ENCODE assay signal across 23 mouse cellular contexts in genomic region chr5:65425251-65425650, GRCm38 (mm10). TPM values are rescaled to one million over a fixed set of nuclear protein-coding genes. Genes with fewer than 3 reads are reported as not detected.
DNase-seq lines count a peak whose midpoint lies in the region; ATAC-seq and TF ChIP-seq lines count a peak whose summit lies in the region.
"Had no signal": no experiment of that assay in that cellular context is flagged by ENCODE, and none has a peak within 500 bp of the region (broad histone marks: within the 10 kb centered on the region; RNA-seq: fewer than 3 reads in every experiment).

No protein-coding gene starts in this region.

- no peak overlapping the region for H3K4me3 ChIP-seq in intestine, postnatal 0 days (ENCODE audit: low read depth, low read length)
- no peak overlapping the region for H3K4me3 ChIP-seq in intestine, embryonic 15.5 days (replicated peaks)
- H3K4me3 ChIP-seq in stomach, postnatal 0 days (ENCODE audit: low read depth, low read length), result no peak overlapping the region
- H3K4me3 ChIP-seq: embryonic facial prominence, embryonic 10.5 days; embryonic facial prominence, embryonic 12.5 days; forebrain, embryonic 13.5 days; forebrain, embryonic 15.5 days had no signal

- ATAC-seq in intestine, postnatal 0 days, result no peak
- no peak for ATAC-seq in intestine, embryonic 15.5 days
- ATAC-seq in stomach, postnatal 0 days (ENCODE audit: low FRiP score, low TSS enrichment), result peak; percentile 25
- ATAC-seq: activated CD4-positive, CD25-positive, alpha-beta regulatory T cell, adult 4 months; CD4-positive, CD25-positive, alpha-beta regulatory T cell, adult 4 months; forebrain, embryonic 13.5 days; forebrain, embryonic 15.5 days; Patski had no signal

- H3K9ac ChIP-seq in intestine, postnatal 0 days (ENCODE audit: low read depth, low read length), result no peak overlapping the region
- no peak overlapping the region for H3K9ac ChIP-seq in intestine, embryonic 15.5 days
- H3K9ac ChIP-seq in stomach, postnatal 0 days (ENCODE audit: low read length), result no peak overlapping the region
- H3K9ac ChIP-seq: embryonic facial prominence, embryonic 12.5 days; forebrain, embryonic 13.5 days; forebrain, embryonic 15.5 days had no signal

- peaks cover 33% of the 10 kb centered on the region for H3K36me3 ChIP-seq in intestine, postnatal 0 days (ENCODE audit: control insufficient read depth, insufficient read depth)
- H3K36me3 ChIP-seq in intestine, embryonic 15.5 days, result peaks cover 12% of the 10 kb centered on the region
- peaks cover 12% of the 10 kb centered on the region; the same call in 1 of the 2 replicates for H3K36me3 ChIP-seq in stomach, postnatal 0 days (ENCODE audit: control insufficient read depth, insufficient read depth, low read length)

- H3K4me1 ChIP-seq in intestine, postnatal 0 days (replicated peaks; ENCODE audit: control insufficient read depth, insufficient read depth, low read length), result no peaks in the 10 kb centered on the region
- peaks cover 6% of the 10 kb centered on the region; the same call in 1 of the 2 replicates for H3K4me1 ChIP-seq in intestine, embryonic 15.5 days (replicated peaks)
- H3K4me1 ChIP-seq in stomach, postnatal 0 days (replicated peaks; ENCODE audit: control insufficient read depth, insufficient read depth), result no peaks in the 10 kb centered on the region; the same call in 1 of the 2 replicates
- H3K4me1 ChIP-seq: embryonic facial prominence, embryonic 12.5 days; forebrain, embryonic 13.5 days; forebrain, embryonic 15.5 days had no signal

- 54% methylated on average over 5 of the region's 5 CpGs for WGBS in intestine, postnatal 0 days
- WGBS in intestine, embryonic 15.5 days, result 77% methylated on average over 5 of the region's 5 CpGs
- 64% methylated on average over 5 of the region's 5 CpGs for WGBS in stomach, postnatal 0 days

- no peaks in the 10 kb centered on the region for H3K27me3 ChIP-seq in intestine, postnatal 0 days (replicated peaks; ENCODE audit: control insufficient read depth, insufficient read depth, low read length)
- H3K27me3 ChIP-seq in intestine, embryonic 15.5 days (replicated peaks), result no peaks in the 10 kb centered on the region
- no peaks in the 10 kb centered on the region for H3K27me3 ChIP-seq in stomach, postnatal 0 days (ENCODE audit: control insufficient read depth, insufficient read depth, low read length)
- H3K27me3 ChIP-seq: CH12.LX; embryonic facial prominence, embryonic 12.5 days; forebrain, embryonic 13.5 days; forebrain, embryonic 15.5 days; Patski had no signal

- no peak overlapping the region for H3K4me2 ChIP-seq in intestine, postnatal 0 days (replicated peaks; ENCODE audit: low read depth)
- H3K4me2 ChIP-seq in intestine, embryonic 15.5 days (replicated peaks), result no peak overlapping the region
- no peak overlapping the region for H3K4me2 ChIP-seq in stomach, postnatal 0 days (replicated peaks; ENCODE audit: low read depth)
- H3K4me2 ChIP-seq: embryonic facial prominence, embryonic 12.5 days; forebrain, embryonic 13.5 days; forebrain, embryonic 15.5 days had no signal

- no peak for TF ChIP-seq CTCF in intestine, postnatal 0 days (IDR thresholded peaks at IDR 0.05; ENCODE audit: low read depth)
- no peak for TF ChIP-seq CTCF in stomach, postnatal 0 days (IDR thresholded peaks at IDR 0.05; ENCODE audit: low read depth)

- TF ChIP-seq EP300 in stomach, postnatal 0 days (optimal IDR thresholded peaks at IDR 0.05), result no peak

- peak; percentile 22 for DNase-seq in urinary bladder, postnatal 14 days (ENCODE audit: low spot score)
- no peak for DNase-seq in urinary bladder, postnatal 25 days (ENCODE audit: low spot score)
- peak; percentile 47 for DNase-seq in stomach, postnatal 0 days (ENCODE audit: low spot score)
- DNase-seq in right cerebral cortex, adult 18-20 months, result no peak
- DNase-seq: adrenal gland, adult 8-10 months; adrenal gland, postnatal 14 days; B cell, adult 2 months; cerebellum, adult 11-12 months; cerebellum, adult 2 months; cerebellum, adult 9-10 months; cerebellum, postnatal 10 days; cerebellum, postnatal 25 days had no signal

- peak overlapping the region; percentile 57; the same call in 1 of the 2 replicates for H3K27ac ChIP-seq in intestine, postnatal 0 days (ENCODE audit: low read depth, low read length)
- no peak overlapping the region for H3K27ac ChIP-seq in intestine, embryonic 15.5 days
- peak overlapping the region; percentile 58; the same call in 1 of the 2 replicates for H3K27ac ChIP-seq in stomach, postnatal 0 days (replicated peaks)
- H3K27ac ChIP-seq: embryonic facial prominence, embryonic 10.5 days; embryonic facial prominence, embryonic 12.5 days; forebrain, embryonic 13.5 days; forebrain, embryonic 15.5 days had no signal

- H3K9me3 ChIP-seq in intestine, postnatal 0 days (ENCODE audit: control insufficient read depth), result no peaks in the 10 kb centered on the region
- no peaks in the 10 kb centered on the region for H3K9me3 ChIP-seq in intestine, embryonic 15.5 days
- no peaks in the 10 kb centered on the region for H3K9me3 ChIP-seq in stomach, postnatal 0 days (ENCODE audit: control insufficient read depth, low read length)
- H3K9me3 ChIP-seq: embryonic facial prominence, embryonic 10.5 days; embryonic facial prominence, embryonic 12.5 days; forebrain, embryonic 13.5 days; forebrain, embryonic 15.5 days; G1E had no signal

RNA-seq across cellular contexts. Expression of gene Ugdh, which starts 10.5 kb away (rescaled TPM):
- polyA plus RNA-seq in intestine, postnatal 0 days (2015; fragmentation: Nextera tagmentation; extraction: Ambion mirVana), result 298 and 303 TPM in 2 replicates
- polyA plus RNA-seq in intestine, embryonic 15.5 days (2015; fragmentation: Nextera tagmentation; extraction: Ambion mirVana), result 195 and 200 TPM in 2 replicates
- 281 and 313 TPM in 2 replicates for polyA plus RNA-seq in stomach, postnatal 0 days (2015; fragmentation: Nextera tagmentation; extraction: Ambion mirVana)

RNA-seq across cellular contexts. Expression of gene Lias, which starts 34.0 kb away (rescaled TPM):
- polyA plus RNA-seq in intestine, postnatal 0 days (2015; fragmentation: Nextera tagmentation; extraction: Ambion mirVana), result 40.6 and 41.9 TPM in 2 replicates
- polyA plus RNA-seq in intestine, embryonic 15.5 days (2015; fragmentation: Nextera tagmentation; extraction: Ambion mirVana), result 51.8 and 58.1 TPM in 2 replicates
- 43.4 and 46.0 TPM in 2 replicates for polyA plus RNA-seq in stomach, postnatal 0 days (2015; fragmentation: Nextera tagmentation; extraction: Ambion mirVana)

RNA-seq across cellular contexts. Expression of gene Rpl9, which starts 34.0 kb away (rescaled TPM):
- polyA plus RNA-seq in intestine, postnatal 0 days (2015; fragmentation: Nextera tagmentation; extraction: Ambion mirVana), result 650 and 657 TPM in 2 replicates
- 1,022 and 1,026 TPM in 2 replicates for polyA plus RNA-seq in intestine, embryonic 15.5 days (2015; fragmentation: Nextera tagmentation; extraction: Ambion mirVana)
- 917 and 919 TPM in 2 replicates for polyA plus RNA-seq in stomach, postnatal 0 days (2015; fragmentation: Nextera tagmentation; extraction: Ambion mirVana)

Comparison
In these comparisons a context has a peak if more than half of its experiments do, and no peak if none do; other contexts are left out.
1. DNase-seq: peak in urinary bladder, postnatal 14 days (single experiment) and stomach, postnatal 0 days (single experiment); none in urinary bladder, postnatal 25 days (single experiment) and right cerebral cortex, adult 18-20 months (single experiment).